Mouse (Mus musculus) kidney, embryonic 15.5 days (tissue): ENCODE data around the gene Jph4. TPM values are rescaled to one million over a fixed set of nuclear protein-coding genes. Genes with fewer than 3 reads are reported as not detected.

Experiments
- ATAC-seq: fragments of 200-750 bp; cut with Nextera tagmentation; replicated peaks from 2 replicates; pipeline ENCODE4 v1.8.0; 2017; ENCODE audit warnings: moderate TSS enrichment; ENCODE audit not compliant: low FRiP score
- H3K27ac ChIP-seq: fragments of 300-500 bp; sonication (generic); 2 replicates; pipeline ENCODE4 v1.5.1; 2015; ENCODE audit warnings: mild to moderate bottlenecking, inconsistent platforms
- H3K27me3 ChIP-seq: fragments of 300-500 bp; sonication (generic); 2 replicates; pipeline ENCODE4 v1.6.1; 2015; ENCODE audit warnings: inconsistent platforms
- H3K36me3 ChIP-seq: fragments of 300-500 bp; sonication (generic); 2 replicates; pipeline ENCODE4 v1.6.1; 2015; ENCODE audit warnings: inconsistent platforms
- H3K4me1 ChIP-seq: fragments of 300-500 bp; sonication (generic); 2 replicates; pipeline ENCODE4 v1.6.1; 2015; ENCODE audit warnings: inconsistent platforms
- H3K4me2 ChIP-seq: fragments of 300-500 bp; sonication (generic); 2 replicates; pipeline ENCODE4 v1.6.1; 2015; ENCODE audit warnings: moderate library complexity, mild to moderate bottlenecking, inconsistent platforms
- H3K4me3 ChIP-seq: fragments of 300-500 bp; sonication (generic); replicated peaks from 2 replicates; pipeline ENCODE4 v1.5.1; 2015; ENCODE audit warnings: mild to moderate bottlenecking, inconsistent platforms
- H3K9ac ChIP-seq: fragments of 300-500 bp; sonication (generic); 2 replicates; pipeline ENCODE4 v1.6.1; 2015; ENCODE audit warnings: mild to moderate bottlenecking, inconsistent platforms
- H3K9me3 ChIP-seq: fragments of 300-500 bp; sonication (generic); replicated peaks from 2 replicates; pipeline ENCODE4 v1.6.1; 2016; ENCODE audit warnings: inconsistent platforms
- WGBS: fragments of 180-500 bp; shearing (Covaris S2); methylation state at CpG from one replicate; pipeline ENCODE4 v1.1.7; 2015; ENCODE audit warnings: mixed read lengths; 5-methylcytosine and 5-hydroxymethylcytosine counted together
- polyA plus RNA-seq: library from polyadenylated mRNA; unstranded; fragments of >200 nt; fragmentation: Nextera tagmentation; extraction: Ambion mirVana; gene quantifications from 2 replicates; pipeline ENCODE4 v1.2.1, GENCODE M21; 2015

Jph4 gene
- polyA plus RNA-seq, 1 experiment from 2014 or later, result 1.2 TPM

DNA sequence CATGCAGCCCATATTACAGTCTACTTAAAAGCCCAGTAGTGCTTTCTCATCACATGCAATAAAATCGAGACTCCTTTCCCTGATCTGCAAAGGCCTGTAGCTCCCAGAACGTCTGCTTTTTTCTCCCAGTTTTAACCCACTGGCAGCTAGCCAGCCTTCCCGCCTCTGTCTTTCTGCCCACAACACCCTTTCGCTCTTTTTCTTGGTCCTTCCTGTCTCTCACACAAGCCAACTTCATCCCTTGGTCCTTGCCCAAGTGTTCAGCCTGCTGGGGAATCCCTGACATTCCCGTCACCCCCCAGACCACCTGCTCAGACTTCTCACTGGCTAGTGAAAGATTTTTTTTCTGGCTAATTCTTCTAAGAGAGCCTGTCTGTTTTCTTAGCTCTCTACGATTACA lies 40.5 kb downstream of the Jph4 start:
- peaks cover 7% of the 10 kb centered on the region; the same call in 1 of the 2 replicates for H3K36me3 ChIP-seq
- 42% methylated on average over 6 of the region's 6 CpGs for WGBS
- H3K27me3 ChIP-seq, result no peaks in the 10 kb centered on the region
- H3K4me1 ChIP-seq, result peaks cover 46% of the 10 kb centered on the region
- no peaks in the 10 kb centered on the region for H3K9me3 ChIP-seq
- ATAC-seq, result no peak
- no peak overlapping the region for H3K4me2 ChIP-seq
- H3K27ac ChIP-seq, result no peak overlapping the region
- no peak overlapping the region for H3K4me3 ChIP-seq
- no peak overlapping the region for H3K9ac ChIP-seq

DNA sequence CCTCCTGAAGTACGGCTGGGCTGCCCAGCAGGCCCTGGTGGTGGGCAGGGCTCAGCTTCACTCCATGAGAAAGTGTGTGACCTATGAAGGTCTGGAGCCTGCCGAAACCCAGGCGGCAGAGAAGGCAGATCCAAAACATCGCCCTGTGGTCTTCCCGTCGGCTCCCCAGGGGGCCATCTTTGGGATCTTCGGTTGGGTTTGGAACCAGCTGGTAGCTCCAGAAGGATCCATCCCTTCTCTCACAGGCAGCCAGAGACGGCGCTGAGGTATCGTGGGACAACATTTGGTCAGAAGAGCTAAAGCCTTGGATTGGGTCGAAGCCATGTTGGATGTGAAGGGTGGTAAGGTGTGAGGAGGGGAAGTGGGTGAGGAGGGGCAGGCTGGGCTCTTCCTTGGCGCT lies 42.3 kb downstream of the Jph4 start:
- H3K27me3 ChIP-seq, result no peaks in the 10 kb centered on the region
- no peak overlapping the region for H3K9ac ChIP-seq
- WGBS, result 89% methylated on average over 12 of the region's 12 CpGs
- peaks cover 44% of the 10 kb centered on the region for H3K4me1 ChIP-seq
- no peak overlapping the region for H3K4me2 ChIP-seq
- H3K36me3 ChIP-seq, result peaks cover 7% of the 10 kb centered on the region; the same call in 1 of the 2 replicates
- no peaks in the 10 kb centered on the region for H3K9me3 ChIP-seq
- H3K27ac ChIP-seq, result no peak overlapping the region
- ATAC-seq, result no peak
- H3K4me3 ChIP-seq, result no peak overlapping the region

DNA sequence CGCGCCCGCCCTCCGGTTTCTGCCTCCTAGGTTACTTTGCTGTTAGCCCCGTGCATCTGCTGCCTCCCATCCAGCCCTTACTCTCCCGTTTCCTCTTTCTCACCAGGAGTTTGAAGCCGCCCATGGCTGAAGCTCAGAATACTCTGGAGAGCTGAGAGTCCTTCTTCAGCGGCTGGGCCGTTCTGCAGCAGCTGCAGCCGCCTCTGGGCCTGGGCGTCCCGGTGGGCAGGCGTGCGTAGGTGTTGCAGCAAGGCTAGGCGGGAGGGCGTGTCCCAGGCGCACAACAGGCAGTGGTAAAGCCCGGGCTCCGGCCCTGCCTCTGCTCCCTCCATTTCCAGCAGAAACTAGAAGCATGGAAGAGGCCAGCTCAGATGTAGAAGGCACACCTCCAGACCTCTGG lies 45.0 kb downstream of the Jph4 start:
- Histone ChIP-seq H3K4me1 (peaks cover 22% of the 10 kb centered on the region), H3K9ac (0 out of 2 replicates have a peak overlapping the region, but pooled peaks have one; percentile 15), H3K27me3 (no peaks in the 10 kb centered on the region), H3K36me3 (peaks cover 19% of the 10 kb centered on the region; the same call in 1 of the 2 replicates), H3K4me2 (peak overlapping the region; percentile 50), H3K9me3 (no peaks in the 10 kb centered on the region), H3K27ac (0 out of 2 replicates have a peak overlapping the region, but pooled peaks have one; percentile 18), H3K4me3 (peak overlapping the region; percentile 18; the same call in 1 of the 2 replicates)
- WGBS, result 18% methylated on average over 19 of the region's 19 CpGs
- ATAC-seq, result peak; percentile 71; the same call in 1 of the 2 replicates

DNA sequence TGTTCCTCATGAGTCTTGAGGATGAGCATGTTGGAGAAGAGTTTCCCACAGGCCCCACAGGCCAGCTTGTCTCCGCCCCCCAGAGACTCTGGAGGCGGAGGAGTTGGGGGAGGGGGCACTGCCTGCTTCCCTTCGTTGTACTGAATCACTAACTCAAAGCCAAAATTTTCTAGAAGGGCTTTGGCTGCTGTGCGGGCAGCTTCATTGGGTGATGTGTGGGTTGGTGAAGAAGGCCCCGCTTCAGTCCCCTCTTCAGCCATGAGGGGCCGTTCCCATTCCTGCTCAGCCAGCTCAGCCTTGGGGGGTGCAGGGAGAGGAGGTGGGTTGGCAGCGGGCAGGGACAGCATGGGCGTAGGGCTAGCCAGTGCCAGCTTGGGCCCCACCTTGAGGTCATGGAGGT lies 50.7 kb downstream of the Jph4 start:
- 89% methylated on average over 8 of the region's 8 CpGs for WGBS
- Histone ChIP-seq H3K27ac (no peak overlapping the region), H3K9me3 (no peaks in the 10 kb centered on the region), H3K9ac (no peak overlapping the region), H3K27me3 (no peaks in the 10 kb centered on the region), H3K4me1 (peaks cover 20% of the 10 kb centered on the region), H3K36me3 (peaks cover 24% of the 10 kb centered on the region), H3K4me2 (no peak overlapping the region), H3K4me3 (no peak overlapping the region)
- no peak for ATAC-seq

DNA sequence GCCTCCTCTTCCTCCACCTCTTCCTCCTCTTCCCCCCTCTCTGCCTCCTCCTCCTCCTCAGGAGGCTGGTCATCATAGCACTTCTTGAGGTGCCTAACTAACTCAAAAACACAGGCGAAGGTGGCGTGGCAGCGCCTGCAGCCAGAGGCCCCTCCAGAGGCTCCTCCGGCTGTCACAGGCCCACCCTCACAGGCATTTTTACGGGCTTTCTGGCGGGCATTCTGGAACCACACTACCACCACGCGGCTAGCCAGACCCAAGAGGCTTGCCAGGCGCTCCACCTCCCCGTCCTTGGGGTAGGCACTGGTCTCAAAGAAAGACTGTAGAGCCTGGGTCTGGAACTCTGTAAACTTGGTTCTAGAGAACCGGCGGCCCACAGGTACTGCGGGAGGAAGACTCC lies 51.3 kb downstream of the Jph4 start:
- no peak overlapping the region for H3K4me2 ChIP-seq
- no peak overlapping the region for H3K4me3 ChIP-seq
- no peaks in the 10 kb centered on the region for H3K9me3 ChIP-seq
- H3K36me3 ChIP-seq, result peaks cover 24% of the 10 kb centered on the region
- 84% methylated on average over 13 of the region's 13 CpGs for WGBS
- no peaks in the 10 kb centered on the region for H3K27me3 ChIP-seq
- ATAC-seq, result no peak
- no peak overlapping the region for H3K9ac ChIP-seq
- no peak overlapping the region for H3K27ac ChIP-seq
- peaks cover 25% of the 10 kb centered on the region for H3K4me1 ChIP-seq

DNA sequence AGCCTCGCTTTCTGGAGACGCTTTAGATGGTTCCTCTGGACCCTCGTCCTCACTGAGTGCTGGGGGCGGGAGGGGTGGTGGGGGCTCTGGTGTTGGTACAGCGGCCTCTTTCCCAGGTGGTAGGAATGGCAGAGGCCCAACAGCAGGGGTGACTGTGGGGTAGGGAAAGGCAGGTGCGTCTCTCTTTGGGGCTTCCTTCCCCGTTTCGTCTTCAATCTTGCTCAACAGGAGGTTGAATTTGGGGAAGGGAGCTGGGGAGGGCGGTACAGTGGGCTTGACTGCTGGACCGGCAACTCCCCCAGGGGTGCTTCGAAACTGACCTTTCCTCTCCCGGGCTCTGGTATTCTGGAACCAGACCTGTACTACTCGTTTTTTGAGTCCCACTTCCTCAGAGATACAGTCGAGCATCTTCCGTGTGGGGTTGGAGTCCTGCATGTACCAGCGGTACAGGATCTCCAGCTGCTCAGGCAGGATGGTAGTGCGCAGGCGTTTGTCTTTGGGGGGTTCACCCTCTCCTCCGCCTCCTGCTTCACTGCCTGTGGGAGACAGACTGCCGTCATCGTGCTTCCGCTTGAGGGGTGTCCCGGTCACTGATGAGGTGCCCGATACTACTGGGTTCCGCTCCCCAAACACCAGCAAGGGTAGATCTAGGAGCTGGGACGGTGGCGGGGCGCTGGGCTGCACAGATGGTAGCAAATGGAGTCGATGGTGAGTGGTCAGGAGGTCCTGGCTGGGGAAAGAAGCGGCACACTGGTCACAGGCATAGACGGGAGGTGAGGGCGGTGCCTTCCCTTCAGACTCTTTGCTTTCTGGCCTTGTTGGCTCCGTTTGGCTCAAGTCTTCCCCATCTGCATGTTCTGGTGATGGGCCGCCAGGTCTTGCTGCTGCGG lies 52.0 kb downstream of the Jph4 start:
- H3K4me3 ChIP-seq, result no peak overlapping the region
- H3K9me3 ChIP-seq, result no peaks in the 10 kb centered on the region
- H3K9ac ChIP-seq, result no peak overlapping the region
- H3K27ac ChIP-seq, result no peak overlapping the region
- peaks cover 24% of the 10 kb centered on the region for H3K36me3 ChIP-seq
- 79% methylated on average over 35 of the region's 35 CpGs for WGBS
- peaks cover 27% of the 10 kb centered on the region for H3K4me1 ChIP-seq
- no peaks in the 10 kb centered on the region for H3K27me3 ChIP-seq
- H3K4me2 ChIP-seq, result no peak overlapping the region
- no peak for ATAC-seq

DNA sequence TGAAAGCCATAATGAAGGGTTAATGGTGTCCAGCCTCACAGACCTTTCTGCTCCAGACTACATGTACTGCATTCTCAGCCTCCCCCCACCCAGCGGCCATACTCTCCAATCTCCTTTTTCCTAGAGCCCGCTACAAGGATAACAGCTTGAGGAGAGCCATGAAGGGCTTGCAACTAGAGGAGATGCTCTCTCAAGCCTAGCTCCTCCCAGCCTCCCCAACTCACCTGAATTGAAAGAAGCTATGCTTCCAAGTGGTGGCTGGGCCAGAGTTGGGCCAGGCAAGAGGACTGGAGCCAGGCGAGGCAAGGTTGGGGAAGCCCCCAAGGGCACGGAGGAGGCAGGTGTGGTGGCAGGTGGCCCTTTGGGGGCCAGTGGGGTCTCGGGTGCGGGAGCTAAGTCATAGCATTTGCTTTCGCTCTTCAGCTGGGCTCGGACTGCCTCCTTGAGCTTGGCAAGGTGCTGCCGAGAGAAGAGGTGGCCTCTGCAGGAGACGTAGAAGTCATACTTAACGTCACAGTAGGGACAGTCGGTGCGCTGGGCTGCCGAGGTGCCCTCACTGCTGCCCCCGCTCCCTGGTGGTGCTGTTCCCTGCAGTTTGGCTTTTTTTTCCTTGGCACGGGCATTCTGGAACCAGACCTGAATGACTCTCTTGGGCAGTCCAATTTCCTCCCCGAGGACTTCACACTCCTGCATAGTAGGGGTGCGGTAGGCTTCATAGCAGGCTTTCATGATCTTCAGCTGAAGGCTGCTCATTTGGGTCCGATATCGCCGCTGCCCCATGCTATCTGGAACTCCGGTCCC lies 53.0 kb downstream of the Jph4 start:
- no peaks in the 10 kb centered on the region for H3K27me3 ChIP-seq
- no peak overlapping the region for H3K4me2 ChIP-seq
- H3K27ac ChIP-seq, result no peak overlapping the region
- H3K4me3 ChIP-seq, result no peak overlapping the region
- H3K9ac ChIP-seq, result no peak overlapping the region
- peaks cover 24% of the 10 kb centered on the region for H3K36me3 ChIP-seq
- WGBS, result 86% methylated on average over 22 of the region's 22 CpGs
- H3K9me3 ChIP-seq, result no peaks in the 10 kb centered on the region
- H3K4me1 ChIP-seq, result peaks cover 29% of the 10 kb centered on the region
- ATAC-seq, result no peak

DNA sequence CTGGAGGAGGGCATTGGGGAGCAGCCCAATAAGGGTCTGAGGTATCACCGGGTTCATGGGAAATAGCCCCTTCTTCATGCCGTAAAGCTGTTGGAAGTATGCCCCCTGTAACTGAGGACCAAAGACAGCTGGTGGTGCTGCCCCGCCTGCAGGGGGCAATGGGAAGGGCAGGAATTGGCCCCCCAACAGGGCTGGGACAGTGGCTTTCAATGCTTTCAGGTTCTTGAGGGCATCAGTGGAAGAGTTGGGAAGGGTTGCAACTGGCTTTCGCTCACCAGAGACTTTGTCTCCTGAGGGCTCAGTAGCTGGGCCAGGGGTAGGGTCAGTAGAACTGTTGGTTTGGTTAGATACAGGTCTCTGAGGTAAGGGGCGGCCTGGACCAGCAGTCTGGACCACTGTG lies 53.6 kb downstream of the Jph4 start:
- H3K4me3 ChIP-seq, result no peak overlapping the region
- no peaks in the 10 kb centered on the region for H3K27me3 ChIP-seq

DNA sequence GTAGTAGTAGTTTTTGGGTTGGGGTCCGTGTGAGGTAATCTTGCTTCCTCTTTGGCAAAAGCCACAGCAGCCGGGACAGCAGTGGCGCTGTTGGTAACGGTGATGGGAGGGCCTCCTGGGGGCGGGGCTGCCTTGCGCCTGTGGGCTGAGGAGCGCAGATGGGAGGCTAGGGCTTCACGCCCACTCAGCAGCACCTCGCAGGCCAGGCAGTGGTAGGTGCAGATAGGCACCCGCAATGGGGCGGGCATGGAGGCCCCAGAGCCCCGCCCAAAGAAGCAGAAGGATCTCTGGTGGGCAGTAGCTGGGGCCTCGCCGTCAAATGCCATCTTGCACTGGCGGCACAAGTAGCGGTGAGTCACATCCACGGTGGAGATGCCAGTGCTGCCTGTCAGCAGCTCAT lies 54.1 kb downstream of the Jph4 start:
- Histone ChIP-seq H3K4me1 (peaks cover 29% of the 10 kb centered on the region), H3K4me3 (no peak overlapping the region), H3K27me3 (no peaks in the 10 kb centered on the region), H3K36me3 (peaks cover 19% of the 10 kb centered on the region), H3K4me2 (peak overlapping the region; percentile 45), H3K9me3 (no peaks in the 10 kb centered on the region), H3K27ac (no peak overlapping the region), H3K9ac (no peak overlapping the region)
- ATAC-seq, result peak; percentile 87
- 14% methylated on average over 17 of the region's 17 CpGs for WGBS

More for the DNA sequence above, 53.6 kb downstream of the Jph4 start:
- H3K9ac ChIP-seq, result no peak overlapping the region
- H3K4me2 ChIP-seq, result peak overlapping the region; percentile 45
- no peak for ATAC-seq
- peaks cover 22% of the 10 kb centered on the region for H3K36me3 ChIP-seq
- H3K9me3 ChIP-seq, result no peaks in the 10 kb centered on the region
- peaks cover 29% of the 10 kb centered on the region for H3K4me1 ChIP-seq
- H3K27ac ChIP-seq, result no peak overlapping the region
- WGBS, result 68% methylated on average over 5 of the region's 5 CpGs

DNA sequence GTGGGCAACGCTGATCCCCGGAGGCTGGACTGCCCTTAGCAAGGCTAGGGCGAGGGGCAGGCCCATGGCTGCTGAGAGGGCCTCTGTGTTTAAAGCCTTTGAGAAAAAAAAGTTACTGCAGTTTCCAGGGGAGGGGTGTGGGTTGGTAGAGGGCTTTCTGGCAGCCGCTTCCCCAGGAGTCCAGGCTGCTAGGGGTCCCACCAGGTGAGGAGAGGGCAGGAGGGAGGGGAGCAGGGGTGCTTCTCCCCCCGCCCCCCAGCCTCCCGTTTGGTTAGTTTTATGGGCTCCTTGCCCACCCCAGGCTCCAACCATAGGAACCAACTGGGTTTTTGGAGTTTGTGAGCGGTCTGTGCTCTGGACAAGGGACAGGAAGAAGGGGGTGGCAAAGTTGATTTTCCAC lies 54.9 kb downstream of the Jph4 start:
- ATAC-seq, result no peak
- Histone ChIP-seq H3K4me1 (peaks cover 29% of the 10 kb centered on the region), H3K4me2 (no peak overlapping the region), H3K4me3 (no peak overlapping the region), H3K36me3 (peaks cover 14% of the 10 kb centered on the region), H3K27ac (no peak overlapping the region), H3K9me3 (no peaks in the 10 kb centered on the region), H3K9ac (no peak overlapping the region), H3K27me3 (no peaks in the 10 kb centered on the region)
- WGBS, result 39% methylated on average over 7 of the region's 7 CpGs

DNA sequence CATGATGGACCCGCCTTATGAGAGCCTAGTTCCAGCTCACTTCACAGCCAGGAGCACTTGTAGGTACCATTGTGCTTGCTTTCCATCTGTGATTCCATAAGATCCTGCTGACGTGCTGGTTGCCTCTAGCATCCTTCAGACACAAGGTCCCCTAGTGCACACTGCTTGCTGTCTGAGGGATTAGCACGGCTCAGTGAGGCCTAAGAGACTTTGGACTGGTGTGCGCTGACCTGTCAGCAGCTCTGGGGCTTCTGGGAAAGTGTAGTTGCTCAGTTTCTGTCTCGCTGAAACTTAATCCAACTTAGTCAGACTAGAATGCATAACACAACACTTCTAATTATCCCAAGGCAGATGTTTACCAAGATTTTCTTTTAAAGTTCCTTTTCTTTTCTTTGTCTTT lies 56.8 kb downstream of the Jph4 start:
- H3K27ac ChIP-seq, result no peak overlapping the region; the same call in 1 of the 2 replicates
- no peaks in the 10 kb centered on the region for H3K27me3 ChIP-seq
- no peaks in the 10 kb centered on the region; the same call in 1 of the 2 replicates for H3K36me3 ChIP-seq
- H3K4me3 ChIP-seq, result no peak overlapping the region
- no peaks in the 10 kb centered on the region for H3K9me3 ChIP-seq
- 56% methylated on average over 5 of the region's 5 CpGs for WGBS
- peaks cover 29% of the 10 kb centered on the region for H3K4me1 ChIP-seq
- no peak overlapping the region for H3K9ac ChIP-seq
- ATAC-seq, result 0 out of 2 replicates have a peak, but pooled peaks have one; percentile 47
- no peak overlapping the region for H3K4me2 ChIP-seq

DNA sequence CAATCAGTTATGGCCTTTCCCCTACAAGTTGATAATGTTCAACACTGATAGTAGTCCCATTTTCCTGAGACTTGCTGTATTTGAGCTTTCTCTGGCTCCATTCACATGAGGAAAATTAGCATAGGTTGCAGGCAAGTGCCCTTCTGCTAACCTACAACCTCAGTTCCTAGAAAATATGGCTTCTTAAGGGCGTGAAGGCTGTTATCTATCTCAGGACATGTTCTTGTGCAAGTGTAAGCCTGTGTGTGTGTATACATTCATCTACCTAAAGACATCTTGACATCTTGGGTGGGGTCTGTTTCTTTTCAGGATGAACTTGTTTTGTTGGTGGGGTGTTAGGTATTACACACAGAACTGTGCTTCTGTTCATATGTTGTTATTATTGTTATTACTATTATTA lies 57.7 kb downstream of the Jph4 start:
- H3K4me3 ChIP-seq, result no peak overlapping the region
- peaks cover 29% of the 10 kb centered on the region for H3K4me1 ChIP-seq
- H3K27ac ChIP-seq, result no peak overlapping the region
- H3K9me3 ChIP-seq, result no peaks in the 10 kb centered on the region
- H3K9ac ChIP-seq, result no peak overlapping the region
- no peak overlapping the region for H3K4me2 ChIP-seq
- H3K36me3 ChIP-seq, result no peaks in the 10 kb centered on the region
- H3K27me3 ChIP-seq, result no peaks in the 10 kb centered on the region
- ATAC-seq, result no peak
- 82% methylated on average over 1 of the region's 1 CpGs for WGBS
